Mouse (Mus musculus): ENCODE measurements at regions not wholly inside any gene's neighbourhood (a gene's known extent, or its start where the extent isn't known, plus 50 kb on each side); places are given as distances from the start of the nearest gene placed in this dataset.
A peak's percentile ranks its signal among the peaks of the same experiment; 100 is the strongest.

DNA sequence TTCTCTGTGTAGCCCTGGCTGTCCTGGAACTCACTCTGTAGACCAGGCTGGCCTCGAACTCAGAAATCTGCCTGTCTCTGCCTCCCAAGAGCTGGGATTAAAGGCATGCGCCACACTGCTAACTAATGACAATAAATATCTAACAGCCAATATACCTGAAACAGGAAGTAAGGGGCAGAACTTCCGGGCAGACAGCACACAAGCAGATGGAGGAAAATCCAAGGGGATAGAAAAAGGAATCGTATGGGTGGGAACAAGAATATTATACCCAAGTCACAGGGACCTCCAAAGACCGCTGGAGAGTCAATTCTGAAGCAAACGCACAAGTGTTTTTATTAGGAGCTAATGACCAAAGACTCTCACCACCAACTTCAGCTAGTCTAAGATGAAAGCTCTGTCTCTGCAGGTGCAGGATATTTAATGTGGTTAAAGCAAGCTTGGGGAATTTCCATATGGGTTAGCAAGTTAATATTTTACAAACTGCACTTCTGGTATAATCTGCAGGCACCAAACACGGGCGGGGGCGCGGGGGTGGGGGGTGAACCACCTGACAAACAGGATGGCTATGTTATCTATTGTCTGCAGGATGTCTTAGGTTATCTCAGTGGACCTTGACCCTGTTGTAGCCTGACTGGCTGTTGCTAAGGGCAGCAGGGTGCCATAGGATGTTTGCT is 1122.3 kb upstream of the Cited2 start:
- no peak for TF ChIP-seq CTCF (IDR thresholded peaks at IDR 0.05; ENCODE audit: low read depth)
- peak; percentile 82 for TF ChIP-seq EP300 (IDR thresholded peaks at IDR 0.05; ENCODE audit: low read depth)

Data from liver, embryonic 14.5 days (tissue).